Mouse (Mus musculus): ENCODE measurements at regions not wholly inside any gene's neighbourhood (a gene's known extent, or its start where the extent isn't known, plus 50 kb on each side); places are given as distances from the start of the nearest gene placed in this dataset.

DNA sequence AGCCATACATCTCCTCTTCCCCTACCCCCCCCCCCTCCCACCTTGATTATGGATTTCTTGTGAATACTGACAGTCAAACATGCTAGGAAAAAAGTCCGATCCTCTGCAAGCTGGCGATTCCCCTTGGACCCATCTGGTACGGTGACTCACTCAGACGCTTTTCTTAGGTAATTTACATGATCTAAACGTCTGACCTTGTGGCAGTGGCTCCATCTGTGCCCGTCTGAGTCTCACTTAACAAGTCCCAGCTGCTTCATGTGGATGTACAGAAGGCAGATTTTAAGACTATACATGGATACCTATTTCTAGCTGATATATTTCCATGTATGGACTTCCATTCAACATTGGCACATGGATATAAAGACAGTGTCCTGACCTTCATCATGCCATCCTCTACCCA is 481.0 kb downstream of the Lipi start:
- WGBS: 62% methylated on average over 6 of the region's 6 CpGs
- Histone ChIP-seq H3K9me3 (no peaks in the 10 kb centered on the region), H3K4me3 (no peak overlapping the region), H3K36me3 (replicated peaks) (no peaks in the 10 kb centered on the region), H3K27me3 (ENCODE audit: poor library complexity, severe bottlenecking) (no peaks in the 10 kb centered on the region), H3K27ac (no peak overlapping the region), H3K4me1 (no peaks in the 10 kb centered on the region; the same call in 1 of the 2 replicates)
- no peak for DNase-seq (ENCODE audit: extremely low spot score, low spot score)

DNA sequence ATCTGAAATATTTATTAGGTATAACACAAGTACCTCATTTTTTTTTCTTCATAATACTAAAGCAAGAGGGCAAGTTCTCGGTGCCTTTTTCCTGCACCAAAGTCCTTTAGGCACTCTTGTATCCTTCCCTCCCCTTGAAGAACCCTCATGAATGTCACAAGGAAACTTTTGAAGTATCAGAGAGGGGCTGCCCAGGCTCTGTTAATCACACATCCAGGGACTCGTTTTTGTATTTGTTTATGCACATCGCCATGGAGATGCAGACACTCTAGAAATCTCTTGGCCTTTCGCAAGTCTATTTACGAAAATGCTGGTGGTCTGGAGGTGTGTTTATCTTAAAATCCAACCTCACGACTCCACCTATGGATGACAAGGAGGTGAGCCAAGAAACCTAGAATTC is 492.7 kb downstream of the Lipi start:
- WGBS: 55% methylated on average over 6 of the region's 6 CpGs
- peaks cover 18% of the 10 kb centered on the region for H3K4me1 ChIP-seq
- H3K4me3 ChIP-seq: peak overlapping the region; percentile 27; the same call in 1 of the 2 replicates

DNA sequence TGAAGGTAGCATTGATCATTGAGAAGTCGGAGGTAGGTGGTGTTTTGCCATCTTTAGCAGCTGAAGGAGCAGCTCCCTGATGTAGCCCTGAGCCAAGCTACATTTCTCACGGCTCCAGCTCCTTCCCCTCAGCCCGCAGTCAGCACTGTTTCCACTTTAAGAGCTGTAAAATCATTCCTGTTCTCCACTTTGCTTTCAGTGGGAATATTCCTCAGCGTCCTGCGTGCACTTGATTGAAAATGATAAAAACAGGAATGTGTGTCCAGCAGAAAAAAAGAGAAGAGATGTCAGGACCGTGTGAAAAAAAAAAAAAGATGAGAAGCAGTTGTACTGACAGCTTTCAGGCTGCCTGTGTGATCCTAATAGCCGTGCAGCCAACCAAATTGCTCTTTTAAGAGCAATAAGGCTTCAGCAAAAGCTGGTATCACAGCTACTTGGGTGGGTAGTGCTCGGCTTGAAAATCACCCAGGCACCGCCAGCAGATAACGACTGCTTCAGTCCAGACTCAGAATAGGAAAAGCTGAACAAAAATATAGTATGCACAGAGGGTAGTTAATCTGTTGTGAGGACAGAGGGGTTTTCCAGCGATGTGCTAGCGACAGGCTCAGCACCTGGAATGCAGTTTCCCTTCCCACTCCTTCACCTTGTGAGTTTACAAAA is 493.3 kb downstream of the Lipi start:
- no peaks in the 10 kb centered on the region for H3K27me3 ChIP-seq (ENCODE audit: poor library complexity, severe bottlenecking)
- H3K4me1 ChIP-seq: peaks cover 18% of the 10 kb centered on the region
- WGBS: 22% methylated on average over 12 of the region's 12 CpGs
- DNase-seq (ENCODE audit: extremely low spot score, low spot score): no peak
- no peaks in the 10 kb centered on the region for H3K9me3 ChIP-seq
- no peaks in the 10 kb centered on the region for H3K36me3 ChIP-seq (replicated peaks)
- H3K4me3 ChIP-seq: peak overlapping the region; percentile 27
- no peak overlapping the region for H3K27ac ChIP-seq

More for the DNA sequence above, 492.7 kb downstream of the Lipi start:
- no peaks in the 10 kb centered on the region for H3K9me3 ChIP-seq
- DNase-seq (ENCODE audit: extremely low spot score, low spot score): no peak
- no peaks in the 10 kb centered on the region for H3K36me3 ChIP-seq (replicated peaks)
- H3K27me3 ChIP-seq (ENCODE audit: poor library complexity, severe bottlenecking): no peaks in the 10 kb centered on the region
- H3K27ac ChIP-seq: no peak overlapping the region

DNA sequence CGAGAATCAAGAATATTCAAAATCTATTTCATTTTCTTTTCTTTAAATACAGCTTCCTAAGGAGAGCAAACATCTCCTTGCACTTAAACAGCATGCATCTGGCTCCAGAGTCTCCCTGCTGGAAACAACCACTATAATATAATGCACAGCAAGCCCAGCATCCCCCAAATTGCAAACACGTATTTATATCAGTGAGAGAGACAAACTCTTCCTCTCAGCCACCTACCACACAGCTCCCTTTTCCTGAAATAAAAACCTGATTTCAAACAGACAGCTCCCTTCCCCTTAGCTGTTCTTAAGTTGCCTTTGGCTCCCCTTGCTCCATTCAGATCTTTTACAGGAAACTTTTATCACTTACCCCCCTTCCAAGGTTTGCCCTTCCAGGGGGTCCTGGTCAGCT is 493.9 kb downstream of the Lipi start:
- DNase-seq (ENCODE audit: extremely low spot score, low spot score): no peak
- Histone ChIP-seq H3K9me3 (no peaks in the 10 kb centered on the region), H3K4me3 (no peak overlapping the region), H3K36me3 (replicated peaks) (no peaks in the 10 kb centered on the region), H3K4me1 (peaks cover 18% of the 10 kb centered on the region), H3K27ac (no peak overlapping the region), H3K27me3 (ENCODE audit: poor library complexity, severe bottlenecking) (no peaks in the 10 kb centered on the region)
- WGBS: 62% methylated on average over 2 of the region's 2 CpGs

DNA sequence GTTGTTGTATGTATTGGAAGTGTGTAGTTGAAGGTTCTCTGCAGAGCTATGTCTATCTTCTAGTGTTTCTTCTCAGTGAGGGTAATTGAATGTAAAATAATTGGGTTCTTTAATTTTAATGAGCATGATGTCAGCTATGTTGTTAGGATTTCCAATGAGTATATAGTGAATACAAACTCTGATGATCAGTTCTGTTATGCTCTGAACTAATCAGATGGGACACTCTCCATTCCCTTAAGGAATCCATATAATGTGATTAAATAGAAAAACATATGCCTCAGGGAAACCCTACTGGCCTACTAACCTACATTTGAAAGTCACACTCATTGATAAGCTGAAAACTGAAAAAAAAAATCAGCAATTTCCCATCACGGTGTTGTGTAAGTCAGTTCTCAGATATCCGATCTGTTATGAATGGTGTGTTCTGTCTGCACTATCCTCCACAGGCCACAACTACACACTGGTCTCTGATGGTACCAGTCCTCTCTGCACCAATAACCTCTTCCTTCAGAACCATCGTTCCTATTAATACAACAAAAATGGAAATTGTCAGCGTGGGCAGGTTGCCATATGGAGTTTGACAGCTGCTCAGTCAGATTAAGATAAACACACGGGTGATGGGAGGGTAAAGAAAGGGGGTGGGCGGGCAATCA is 496.4 kb downstream of the Lipi start:
- Histone ChIP-seq H3K4me3 (no peak overlapping the region), H3K4me1 (peaks cover 18% of the 10 kb centered on the region), H3K9me3 (no peaks in the 10 kb centered on the region), H3K27me3 (ENCODE audit: poor library complexity, severe bottlenecking) (no peaks in the 10 kb centered on the region), H3K36me3 (replicated peaks) (no peaks in the 10 kb centered on the region), H3K27ac (no peak overlapping the region)
- WGBS: 80% methylated on average over 6 of the region's 6 CpGs
- no peak for DNase-seq (ENCODE audit: extremely low spot score, low spot score)

DNA sequence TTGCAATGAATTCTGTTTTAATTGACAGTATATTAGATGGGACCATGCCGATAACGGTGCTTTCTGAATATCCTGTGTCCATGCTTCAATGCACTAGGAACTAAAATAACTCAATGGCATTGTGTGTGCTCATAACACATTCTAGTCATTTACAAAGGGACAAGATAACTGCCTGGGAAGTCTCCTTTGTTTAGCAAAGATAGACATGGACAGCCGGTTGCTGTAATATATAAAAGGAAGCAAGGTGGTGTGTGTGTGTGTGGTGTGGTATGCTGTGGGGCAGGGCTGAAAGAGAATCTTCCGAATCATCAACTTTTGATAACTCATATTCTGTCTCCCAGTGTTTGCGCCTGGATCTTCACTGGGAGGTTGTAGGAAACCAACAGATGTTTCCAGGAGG is 497.2 kb downstream of the Lipi start:
- H3K27ac ChIP-seq: no peak overlapping the region
- DNase-seq (ENCODE audit: extremely low spot score, low spot score): no peak
- no peaks in the 10 kb centered on the region for H3K9me3 ChIP-seq
- H3K36me3 ChIP-seq (replicated peaks): no peaks in the 10 kb centered on the region
- no peaks in the 10 kb centered on the region for H3K27me3 ChIP-seq (ENCODE audit: poor library complexity, severe bottlenecking)
- 93% methylated on average over 5 of the region's 5 CpGs for WGBS
- H3K4me1 ChIP-seq: peaks cover 18% of the 10 kb centered on the region
- H3K4me3 ChIP-seq: no peak overlapping the region

DNA sequence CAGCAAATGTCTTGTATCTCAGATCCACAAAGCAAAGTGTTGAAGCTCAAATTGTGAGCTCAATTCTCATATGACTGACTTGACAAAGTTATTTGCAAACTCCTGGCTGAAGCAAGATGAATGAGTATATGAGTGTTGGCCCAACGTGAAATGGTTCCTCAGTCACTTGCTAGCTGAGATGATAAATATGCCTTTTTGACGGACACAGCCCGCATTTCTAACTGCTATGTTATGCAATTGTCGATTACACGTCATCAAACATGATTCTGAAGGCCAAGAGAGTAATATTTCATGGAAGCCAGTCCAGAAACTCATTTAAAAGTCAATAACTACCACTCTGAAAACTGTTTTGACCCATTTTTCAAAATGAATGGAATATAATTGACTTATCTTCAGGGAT is 520.6 kb downstream of the Lipi start:
- WGBS: 87% methylated on average over 5 of the region's 5 CpGs
- Histone ChIP-seq H3K9me3 (no peaks in the 10 kb centered on the region), H3K36me3 (replicated peaks) (no peaks in the 10 kb centered on the region), H3K27me3 (ENCODE audit: poor library complexity, severe bottlenecking) (no peaks in the 10 kb centered on the region), H3K4me3 (no peak overlapping the region), H3K4me1 (no peaks in the 10 kb centered on the region), H3K27ac (no peak overlapping the region)
- DNase-seq (ENCODE audit: extremely low spot score, low spot score): no peak

DNA sequence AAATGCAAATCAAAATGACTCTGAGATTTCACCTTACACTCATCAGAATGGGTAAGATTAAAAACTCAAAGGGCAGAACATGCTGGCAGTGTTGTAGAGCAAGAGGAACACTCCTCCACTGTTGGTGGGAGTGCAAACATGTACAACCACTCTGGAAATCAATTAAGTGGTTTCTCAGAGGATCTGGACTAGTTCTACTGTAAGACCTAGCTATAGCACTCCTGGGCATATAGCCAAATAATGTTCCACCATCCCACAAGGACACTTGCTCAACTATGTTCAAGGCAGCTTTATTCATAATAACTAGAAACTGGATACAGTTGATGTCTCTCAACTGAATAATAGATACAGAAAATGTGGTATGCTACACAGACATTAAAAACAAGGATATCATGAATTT is 532.9 kb downstream of the Lipi start:
- H3K9me3 ChIP-seq: no peaks in the 10 kb centered on the region
- H3K36me3 ChIP-seq (replicated peaks): no peaks in the 10 kb centered on the region
- H3K27me3 ChIP-seq (ENCODE audit: poor library complexity, severe bottlenecking): no peaks in the 10 kb centered on the region
- no peak overlapping the region for H3K4me3 ChIP-seq
- DNase-seq (ENCODE audit: extremely low spot score, low spot score): no peak
- H3K4me1 ChIP-seq: no peaks in the 10 kb centered on the region
- H3K27ac ChIP-seq: no peak overlapping the region

DNA sequence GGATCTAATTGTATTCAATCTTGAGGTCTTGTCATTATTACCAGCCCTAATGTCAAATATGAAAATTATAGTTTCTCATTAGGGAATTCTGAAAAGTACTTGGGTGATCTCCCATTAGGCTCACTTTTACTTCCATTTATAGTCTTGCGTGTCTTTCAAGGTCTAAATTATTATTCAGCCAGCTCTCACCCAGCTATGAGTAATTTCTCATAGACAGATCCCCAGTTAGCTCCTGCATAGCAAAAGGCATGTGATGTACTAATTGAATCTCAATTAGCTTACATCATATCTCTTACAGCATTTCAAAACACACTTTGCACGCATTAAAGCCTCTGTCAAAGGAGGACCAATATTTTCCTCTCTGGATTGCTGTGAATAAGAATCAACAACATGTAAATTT is 539.9 kb downstream of the Lipi start:
- no peak overlapping the region for H3K4me3 ChIP-seq
- no peak for DNase-seq (ENCODE audit: extremely low spot score, low spot score)
- WGBS: 96% methylated on average over 2 of the region's 2 CpGs
- no peak overlapping the region for H3K27ac ChIP-seq
- H3K9me3 ChIP-seq: no peaks in the 10 kb centered on the region
- H3K27me3 ChIP-seq (ENCODE audit: poor library complexity, severe bottlenecking): no peaks in the 10 kb centered on the region
- H3K36me3 ChIP-seq (replicated peaks): no peaks in the 10 kb centered on the region
- H3K4me1 ChIP-seq: no peaks in the 10 kb centered on the region

Data from forebrain, embryonic 10.5 days (tissue).